Mouse (Mus musculus) erythroblast, adult 5-6 weeks (primary cell): Measurements from ENCODE around the gene G2e3. TPM values are rescaled to one million over a fixed set of nuclear protein-coding genes. Genes with fewer than 3 reads are reported as not detected.

Experiments used
- ATAC-seq: replicated peaks from 2 replicates; pipeline ENCODE4 v1.8.0; 2016; ENCODE audit warnings: moderate number of reproducible peaks, mild to moderate bottlenecking, moderate TSS enrichment, inconsistent platforms; ENCODE audit not compliant: poor library complexity, low FRiP score, severe bottlenecking
- total RNA-seq, 2 experiments: library from RNA; stranded (forward) in 1 of 2; stranded (reverse) in 1 of 2; fragments of 150-400 nt in 1 of 2; fragments of 200-764, 138-1000 nt in 1 of 2; gene quantifications; 2 replicates each; pipeline versions ENCODE4 v1.2.3 to v1.2.4; 2015 to 2017; ENCODE audit warnings: low replicate concordance in 2 of 2

Gene G2e3
- total RNA-seq (2015; ENCODE audit: low replicate concordance): 29.9 and 61.9 TPM in 2 replicates
- total RNA-seq (2017; ENCODE audit: low replicate concordance): 46.4 and 54.9 TPM in 2 replicates

- ATAC-seq: peak; percentile 90
These were observed at the start of gene G2e3 for GRCm38 (mm10) chr12:51347988-51348697. G2e3 (plus strand) TSS chr12:51348061.

GRCm38 (mm10) chr12:51323604-51324003, 24.3 kb upstream of the G2e3 start:
- ATAC-seq: no peak

- ATAC-seq: no peak
These were observed 21.0 kb upstream of the G2e3 start for GRCm38 (mm10) chr12:51326819-51327218.

GRCm38 (mm10) chr12:51337014-51337413, 10.8 kb upstream of the G2e3 start:
- ATAC-seq: no peak

GRCm38 (mm10) chr12:51346121-51346520, 1.7 kb upstream of the G2e3 start:
- no peak for ATAC-seq

- no peak for ATAC-seq
These were observed 787 bp downstream of the G2e3 start for GRCm38 (mm10) chr12:51348698-51348998.

- no peak for ATAC-seq
These were observed 7.4 kb downstream of the G2e3 start for GRCm38 (mm10) chr12:51355296-51355695.

GRCm38 (mm10) chr12:51361294-51361693, 13.4 kb downstream of the G2e3 start:
- ATAC-seq: no peak

- ATAC-seq: no peak
These were observed 15.0 kb downstream of the G2e3 start for GRCm38 (mm10) chr12:51362898-51363297.

- ATAC-seq: no peak
These were observed 20.6 kb downstream of the G2e3 start for GRCm38 (mm10) chr12:51368504-51368903.

- peak; percentile 100 for ATAC-seq
These were observed 29.4 kb downstream of the G2e3 start, which contains the start of gene Scfd1 for GRCm38 (mm10) chr12:51377003-51377887. Scfd1 (plus strand) TSS chr12:51377510.

- ATAC-seq: no peak
These were observed 30.0 kb downstream of the G2e3 start for GRCm38 (mm10) chr12:51377888-51378190.

- ATAC-seq: no peak
These were observed 52.0 kb downstream of the G2e3 start for GRCm38 (mm10) chr12:51399871-51400270.

- ATAC-seq: no peak
These were observed 54.3 kb downstream of the G2e3 start for GRCm38 (mm10) chr12:51402060-51402698.

GRCm38 (mm10) chr12:51403987-51404586, 56.2 kb downstream of the G2e3 start:
- ATAC-seq: no peak

GRCm38 (mm10) chr12:51411362-51411761, 63.5 kb downstream of the G2e3 start:
- ATAC-seq: no peak
